Mouse (Mus musculus): ENCODE measurements at regions not wholly inside any gene's neighbourhood (a gene's known extent, or its start where the extent isn't known, plus 50 kb on each side); places are given as distances from the start of the nearest gene placed in this dataset.
A peak's percentile ranks its signal among the peaks of the same experiment; 100 is the strongest.

DNA sequence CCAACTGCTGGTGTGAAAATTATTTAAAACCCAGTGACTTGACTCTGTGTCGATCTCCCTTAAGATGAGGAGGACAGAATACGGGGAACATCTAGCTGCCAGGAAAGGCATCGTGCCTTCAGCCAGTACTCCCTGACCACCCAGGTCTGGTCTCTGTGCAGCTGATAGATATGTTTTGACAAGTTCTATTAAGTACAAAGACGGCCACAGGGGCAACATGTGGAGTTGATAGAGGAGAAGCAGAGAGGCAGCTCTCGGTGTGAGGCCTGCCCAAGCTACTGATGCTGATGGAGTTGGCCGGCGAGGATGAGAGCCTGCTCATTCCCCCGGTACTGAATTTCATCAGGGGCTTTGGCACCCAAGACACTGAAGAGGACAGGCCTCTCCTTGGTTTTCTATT, 154.1 kb upstream of the 3110018I06Rik start:
- Histone ChIP-seq H3K27me3 (ENCODE audit: control insufficient read depth, insufficient read depth, low read length) (no peaks in the 10 kb centered on the region; the same call in 1 of the 2 replicates), H3K4me3 (replicated peaks; ENCODE audit: insufficient read depth, low read depth, low read length) (no peak overlapping the region), H3K4me1 (ENCODE audit: control insufficient read depth, insufficient read depth, low read length) (no peaks in the 10 kb centered on the region), H3K27ac (ENCODE audit: insufficient read depth, low read length) (no peak overlapping the region)
- no peak for DNase-seq
- whole genome bisulfite sequencing: 42% methylated on average over 8 of the region's 8 CpGs
- TF ChIP-seq CTCF (IDR thresholded peaks at IDR 0.05; ENCODE audit: borderline replicate concordance, insufficient read depth, low read depth, low read length) (no peak), POLR2A (IDR thresholded peaks at IDR 0.05; ENCODE audit: borderline replicate concordance, insufficient read depth, low read length) (no peak)

DNA sequence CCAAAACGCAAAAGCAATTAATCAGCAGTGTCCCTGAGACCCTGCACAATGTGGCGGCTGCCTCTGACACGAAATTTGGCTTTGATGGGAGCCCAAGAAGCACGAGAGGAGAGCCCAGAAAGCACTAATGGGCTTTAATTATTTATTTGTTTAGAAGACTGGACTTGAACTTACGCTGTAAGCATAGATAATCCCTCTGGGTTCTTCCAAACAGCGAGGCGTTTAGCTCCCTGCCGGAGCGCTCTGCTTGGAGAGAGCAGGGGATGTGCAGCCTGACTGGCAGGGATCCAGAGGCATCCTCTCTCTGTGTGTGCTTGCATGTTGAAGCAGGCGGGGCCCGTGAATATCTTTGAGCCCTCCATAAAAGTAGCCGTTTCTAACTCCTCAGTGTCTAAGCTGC, 153.3 kb upstream of the 3110018I06Rik start:
- H3K4me1 ChIP-seq (ENCODE audit: control insufficient read depth, insufficient read depth, low read length): no peaks in the 10 kb centered on the region
- no peaks in the 10 kb centered on the region; the same call in 1 of the 2 replicates for H3K27me3 ChIP-seq (ENCODE audit: control insufficient read depth, insufficient read depth, low read length)
- TF ChIP-seq POLR2A (IDR thresholded peaks at IDR 0.05; ENCODE audit: borderline replicate concordance, insufficient read depth, low read length): no peak
- TF ChIP-seq CTCF (IDR thresholded peaks at IDR 0.05; ENCODE audit: borderline replicate concordance, insufficient read depth, low read depth, low read length): no peak
- H3K4me3 ChIP-seq (replicated peaks; ENCODE audit: insufficient read depth, low read depth, low read length): no peak overlapping the region
- H3K27ac ChIP-seq (ENCODE audit: insufficient read depth, low read length): no peak overlapping the region
- peak in 1 of 2 experiments; percentile 2 for DNase-seq
- WGBS: 22% methylated on average over 12 of the region's 12 CpGs

GRCm38 (mm10) chr12:107338758-107339157, 149.7 kb upstream of the 3110018I06Rik start:
- no peaks in the 10 kb centered on the region; the same call in 1 of the 2 replicates for H3K27me3 ChIP-seq (ENCODE audit: control insufficient read depth, insufficient read depth, low read length)
- WGBS: 89% methylated on average over 10 of the region's 10 CpGs
- no peak overlapping the region for H3K4me3 ChIP-seq (replicated peaks; ENCODE audit: insufficient read depth, low read depth, low read length)
- no peak overlapping the region for H3K27ac ChIP-seq (ENCODE audit: insufficient read depth, low read length)
- H3K4me1 ChIP-seq (ENCODE audit: control insufficient read depth, insufficient read depth, low read length): no peaks in the 10 kb centered on the region
- no peak for TF ChIP-seq POLR2A (IDR thresholded peaks at IDR 0.05; ENCODE audit: borderline replicate concordance, insufficient read depth, low read length)
- no peak for TF ChIP-seq CTCF (IDR thresholded peaks at IDR 0.05; ENCODE audit: borderline replicate concordance, insufficient read depth, low read depth, low read length)
- DNase-seq: no peak

GRCm38 (mm10) chr12:107356211-107356610, 132.2 kb upstream of the 3110018I06Rik start:
- WGBS: 61% methylated on average over 6 of the region's 6 CpGs
- no peaks in the 10 kb centered on the region for H3K4me1 ChIP-seq (ENCODE audit: control insufficient read depth, insufficient read depth, low read length)
- no peak for DNase-seq

DNA sequence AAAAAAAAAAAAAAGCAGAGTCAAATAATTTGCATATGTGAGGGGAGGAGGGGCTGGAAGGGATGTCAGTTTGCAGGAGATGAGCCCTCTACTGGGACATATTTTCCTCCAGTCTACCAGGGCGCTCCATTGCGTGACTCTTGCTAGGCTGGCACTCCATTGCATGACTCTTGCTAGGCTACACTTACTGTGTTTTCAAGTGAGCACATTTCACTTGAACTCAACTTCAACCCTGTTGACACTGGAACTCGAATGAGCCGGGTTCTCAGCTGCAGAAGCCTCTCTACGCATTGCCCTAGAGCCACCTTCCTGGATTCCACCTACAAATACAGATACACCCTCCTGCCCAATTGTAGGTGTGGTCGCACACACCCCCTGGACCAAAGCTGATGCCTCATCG, 131.5 kb upstream of the 3110018I06Rik start:
- no peak for DNase-seq
- no peaks in the 10 kb centered on the region for H3K4me1 ChIP-seq (ENCODE audit: control insufficient read depth, insufficient read depth, low read length)
- WGBS: 92% methylated on average over 7 of the region's 7 CpGs
- TF ChIP-seq CTCF (IDR thresholded peaks at IDR 0.05; ENCODE audit: borderline replicate concordance, insufficient read depth, low read depth, low read length): no peak
- no peak for TF ChIP-seq POLR2A (IDR thresholded peaks at IDR 0.05; ENCODE audit: borderline replicate concordance, insufficient read depth, low read length)
- H3K27ac ChIP-seq (ENCODE audit: insufficient read depth, low read length): no peak overlapping the region
- no peaks in the 10 kb centered on the region; the same call in 1 of the 2 replicates for H3K27me3 ChIP-seq (ENCODE audit: control insufficient read depth, insufficient read depth, low read length)
- H3K4me3 ChIP-seq (replicated peaks; ENCODE audit: insufficient read depth, low read depth, low read length): no peak overlapping the region

More at GRCm38 (mm10) chr12:107356211-107356610, 132.2 kb upstream of the 3110018I06Rik start:
- Histone ChIP-seq H3K27ac (ENCODE audit: insufficient read depth, low read length) (no peak overlapping the region), H3K4me3 (replicated peaks; ENCODE audit: insufficient read depth, low read depth, low read length) (no peak overlapping the region), H3K27me3 (ENCODE audit: control insufficient read depth, insufficient read depth, low read length) (no peaks in the 10 kb centered on the region; the same call in 1 of the 2 replicates)
- no peak for TF ChIP-seq CTCF (IDR thresholded peaks at IDR 0.05; ENCODE audit: borderline replicate concordance, insufficient read depth, low read depth, low read length)

- WGBS: 69% methylated on average over 12 of the region's 12 CpGs
- Histone ChIP-seq H3K4me3 (replicated peaks; ENCODE audit: insufficient read depth, low read depth, low read length) (no peak overlapping the region), H3K27me3 (ENCODE audit: control insufficient read depth, insufficient read depth, low read length) (no peaks in the 10 kb centered on the region; the same call in 1 of the 2 replicates), H3K4me1 (ENCODE audit: control insufficient read depth, insufficient read depth, low read length) (no peaks in the 10 kb centered on the region), H3K27ac (ENCODE audit: insufficient read depth, low read length) (no peak overlapping the region)
- no peak for DNase-seq
- no peak for TF ChIP-seq CTCF (IDR thresholded peaks at IDR 0.05; ENCODE audit: borderline replicate concordance, insufficient read depth, low read depth, low read length)
- TF ChIP-seq POLR2A (IDR thresholded peaks at IDR 0.05; ENCODE audit: borderline replicate concordance, insufficient read depth, low read length): no peak
These were observed 127.9 kb upstream of the 3110018I06Rik start for GRCm38 (mm10) chr12:107360511-107360910.

DNA sequence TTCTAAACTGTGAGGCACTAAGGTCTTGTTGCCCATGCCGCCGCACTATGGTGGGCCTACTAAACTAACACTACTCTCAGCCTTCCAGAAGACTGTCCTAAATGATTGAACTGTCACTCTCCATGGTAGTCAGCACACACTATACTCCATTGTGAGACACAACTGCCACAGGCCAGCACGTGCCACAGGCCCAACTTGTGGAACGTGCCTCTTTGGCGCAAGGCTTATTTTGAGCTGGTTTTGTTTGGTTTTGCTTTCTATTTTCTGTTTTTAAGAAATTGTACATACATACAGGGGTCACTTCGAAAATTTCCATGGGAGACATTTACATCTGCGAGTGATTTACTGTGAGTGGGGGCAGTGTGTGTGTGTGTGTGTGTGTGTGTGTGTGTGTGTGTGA, 126.8 kb upstream of the 3110018I06Rik start:
- no peak for DNase-seq
- H3K4me1 ChIP-seq (ENCODE audit: control insufficient read depth, insufficient read depth, low read length): no peaks in the 10 kb centered on the region
- no peak overlapping the region for H3K27ac ChIP-seq (ENCODE audit: insufficient read depth, low read length)
- 96% methylated on average over 7 of the region's 7 CpGs for WGBS
- no peaks in the 10 kb centered on the region; the same call in 1 of the 2 replicates for H3K27me3 ChIP-seq (ENCODE audit: control insufficient read depth, insufficient read depth, low read length)
- TF ChIP-seq CTCF (IDR thresholded peaks at IDR 0.05; ENCODE audit: borderline replicate concordance, insufficient read depth, low read depth, low read length): no peak
- H3K4me3 ChIP-seq (replicated peaks; ENCODE audit: insufficient read depth, low read depth, low read length): no peak overlapping the region

DNA sequence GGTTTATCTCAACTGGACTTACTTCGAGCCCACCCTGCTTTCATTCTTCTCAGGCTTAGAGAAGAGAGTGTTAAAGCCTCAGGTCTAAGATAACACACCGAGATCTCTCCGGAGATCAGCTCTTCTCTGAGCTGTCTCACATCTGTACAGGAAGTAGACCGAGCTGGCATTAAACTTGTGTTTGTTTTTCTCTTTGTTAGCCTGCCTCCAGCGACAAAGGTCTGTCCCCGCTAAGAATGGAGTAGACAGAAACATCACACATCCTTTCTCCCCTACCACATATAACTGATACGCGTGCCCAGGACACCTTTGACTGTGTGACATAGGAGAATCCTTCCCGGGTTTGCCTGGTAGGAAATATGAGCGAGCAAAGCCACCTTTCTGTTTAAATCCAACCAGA, 126.3 kb upstream of the 3110018I06Rik start:
- 92% methylated on average over 10 of the region's 10 CpGs for WGBS
- H3K4me1 ChIP-seq (ENCODE audit: control insufficient read depth, insufficient read depth, low read length): no peaks in the 10 kb centered on the region
- H3K27me3 ChIP-seq (ENCODE audit: control insufficient read depth, insufficient read depth, low read length): no peaks in the 10 kb centered on the region; the same call in 1 of the 2 replicates
- DNase-seq: no peak
- no peak for TF ChIP-seq POLR2A (IDR thresholded peaks at IDR 0.05; ENCODE audit: borderline replicate concordance, insufficient read depth, low read length)
- no peak for TF ChIP-seq CTCF (IDR thresholded peaks at IDR 0.05; ENCODE audit: borderline replicate concordance, insufficient read depth, low read depth, low read length)
- no peak overlapping the region for H3K4me3 ChIP-seq (replicated peaks; ENCODE audit: insufficient read depth, low read depth, low read length)
- no peak overlapping the region for H3K27ac ChIP-seq (ENCODE audit: insufficient read depth, low read length)

All from cerebellum, adult 2 months (tissue).